Mouse (Mus musculus) stomach, postnatal 0 days (tissue): ENCODE measurements around the gene Rnf208. TPM values are rescaled to one million over a fixed set of nuclear protein-coding genes. Genes with fewer than 3 reads are reported as not detected.
A peak's percentile ranks its signal among the peaks of the same experiment; 100 is the strongest.

Experiments
- ATAC-seq: fragments of 200-750 bp; cut with Nextera tagmentation; 2 replicates; pipeline ENCODE4 v1.8.0; 2017; ENCODE audit not compliant: low FRiP score, low TSS enrichment
- DNase-seq: peaks from one replicate; pipeline ENCODE4 v3.0.0-alpha.2; 2016; ENCODE audit warnings: low spot score
- H3K27ac ChIP-seq: fragments of 300-500 bp; sonication (generic); replicated peaks from 2 replicates; pipeline ENCODE4 v1.5.1; 2014; ENCODE audit warnings: mild to moderate bottlenecking, control low read depth
- H3K27me3 ChIP-seq: fragments of 300-500 bp; sonication (generic); 2 replicates; pipeline ENCODE4 v1.6.1; 2014; ENCODE audit warnings: low read length; ENCODE audit not compliant: control insufficient read depth, insufficient read depth
- H3K36me3 ChIP-seq: fragments of 300-500 bp; sonication (generic); 2 replicates; pipeline ENCODE4 v1.6.1; 2014; ENCODE audit warnings: low read length, mixed read lengths; ENCODE audit not compliant: control insufficient read depth, insufficient read depth
- H3K4me1 ChIP-seq: fragments of 300-500 bp; sonication (generic); replicated peaks from 2 replicates; pipeline ENCODE4 v1.6.1; 2014; ENCODE audit warnings: antibody characterized with exemption; ENCODE audit not compliant: control insufficient read depth, insufficient read depth
- H3K4me2 ChIP-seq: fragments of 300-500 bp; sonication (generic); replicated peaks from 2 replicates; pipeline ENCODE4 v1.6.1; 2014; ENCODE audit warnings: low read depth, mild to moderate bottlenecking, control low read depth, moderate library complexity
- H3K4me3 ChIP-seq: fragments of 300-500 bp; sonication (generic); 2 replicates; pipeline ENCODE4 v1.5.1; 2014; ENCODE audit warnings: low read depth, low read length, control low read depth
- H3K9ac ChIP-seq: fragments of 300-500 bp; sonication (generic); 2 replicates; pipeline ENCODE4 v1.6.1; 2014; ENCODE audit warnings: mild to moderate bottlenecking, low read length, control low read depth, mixed read lengths
- H3K9me3 ChIP-seq: fragments of 300-500 bp; sonication (generic); 2 replicates; pipeline ENCODE4 v1.6.1; 2016; ENCODE audit warnings: low read length; ENCODE audit not compliant: control insufficient read depth
- CTCF ChIP-seq: IDR thresholded peaks from 2 replicates; pipeline ENCODE4 v1.5.1; 2016; ENCODE audit warnings: antibody characterized with exemption, low read depth, mild to moderate bottlenecking, moderate library complexity
- EP300 ChIP-seq: optimal IDR thresholded peaks from 2 replicates; pipeline ENCODE3; 2016; ENCODE audit warnings: antibody characterized with exemption
- WGBS: fragments of 180-500 bp; shearing (Covaris S2); extraction: QIAGEN DNeasy Blood & Tissue Kit; methylation state at CpG from one replicate; pipeline ENCODE4 v1.1.7; 2014; 5-methylcytosine and 5-hydroxymethylcytosine counted together
- polyA plus RNA-seq: library from polyadenylated mRNA; unstranded; fragments of >200 nt; fragmentation: Nextera tagmentation; extraction: Ambion mirVana; gene quantifications from 2 replicates; pipeline ENCODE4 v1.2.1, GENCODE M21; 2015

Rnf208 gene
- polyA plus RNA-seq, 1 experiment from 2014 or later = 26.8 TPM

GRCm38 (mm10) chr2:25210686-25211085, 31.4 kb upstream of the Rnf208 start:
- Histone ChIP-seq H3K4me2 (peak overlapping the region; percentile 95), H3K4me1 (0 out of 2 replicates have a peak, but pooled peaks cover 2% of the 10 kb centered on the region), H3K9ac (peak overlapping the region; percentile 96), H3K4me3 (peak overlapping the region; percentile 83), H3K27me3 (no peaks in the 10 kb centered on the region), H3K36me3 (peaks cover 7% of the 10 kb centered on the region), H3K27ac (peak overlapping the region; percentile 92), H3K9me3 (no peaks in the 10 kb centered on the region)
- peak; percentile 21 for DNase-seq
- TF ChIP-seq CTCF (no peak), EP300 (no peak)
- ATAC-seq = no peak
- WGBS = under 1% methylated on average over 24 of the region's 24 CpGs

GRCm38 (mm10) chr2:25211121-25211670, 30.9 kb upstream of the Rnf208 start, which contains the start of gene Nelfb:
TSS of gene Nelfb (minus strand) at chr2:25211489.
- Histone ChIP-seq H3K36me3 (peaks cover 5% of the 10 kb centered on the region), H3K4me3 (peak within 1 kb of the TSS; percentile 83), H3K27ac (peak within 1 kb of the TSS; percentile 92), H3K27me3 (no peaks in the 10 kb centered on the region), H3K9me3 (no peaks in the 10 kb centered on the region), H3K4me2 (peak within 1 kb of the TSS; percentile 95), H3K4me1 (0 out of 2 replicates have a peak, but pooled peaks cover 2% of the 10 kb centered on the region), H3K9ac (peak within 1 kb of the TSS; percentile 96)
- peak; percentile 91 for ATAC-seq
- under 1% methylated on average over 44 of the region's 44 CpGs for WGBS
- peak; percentile 92 for DNase-seq
- TF ChIP-seq CTCF (peak; percentile 27; the same call in 1 of the 2 replicates), EP300 (no peak)

- Histone ChIP-seq H3K9ac (no peak overlapping the region), H3K4me3 (no peak overlapping the region), H3K36me3 (no peaks in the 10 kb centered on the region), H3K27ac (no peak overlapping the region), H3K4me2 (no peak overlapping the region), H3K27me3 (no peaks in the 10 kb centered on the region), H3K4me1 (0 out of 2 replicates have a peak, but pooled peaks cover 2% of the 10 kb centered on the region), H3K9me3 (no peaks in the 10 kb centered on the region)
- TF ChIP-seq EP300 (no peak), CTCF (no peak)
- DNase-seq (no peak), ATAC-seq (no peak)
- WGBS = 62% methylated on average over 23 of the region's 23 CpGs
These were observed 28.7 kb upstream of the Rnf208 start for GRCm38 (mm10) chr2:25213266-25213865.

GRCm38 (mm10) chr2:25214444-25214843, 27.6 kb upstream of the Rnf208 start, which contains the start of gene Stpg3:
TSS of gene Stpg3 (minus strand) at chr2:25214637.
- no peak for ATAC-seq

GRCm38 (mm10) chr2:25217666-25218065, 24.4 kb upstream of the Rnf208 start:
- Histone ChIP-seq H3K27ac (no peak overlapping the region), H3K4me2 (no peak overlapping the region), H3K9ac (no peak overlapping the region), H3K27me3 (no peaks in the 10 kb centered on the region), H3K36me3 (no peaks in the 10 kb centered on the region), H3K4me3 (no peak overlapping the region), H3K9me3 (no peaks in the 10 kb centered on the region), H3K4me1 (no peaks in the 10 kb centered on the region)
- ATAC-seq (no peak), DNase-seq (no peak)
- TF ChIP-seq EP300 = no peak
- no peak for TF ChIP-seq CTCF
- 53% methylated on average over 2 of the region's 2 CpGs for WGBS

More at GRCm38 (mm10) chr2:25214444-25214843, 27.6 kb upstream of the Rnf208 start, which contains the start of gene Stpg3:
- no peak within 1 kb of the TSS for H3K4me2 ChIP-seq
- no peak within 1 kb of the TSS for H3K9ac ChIP-seq
- H3K4me1 ChIP-seq = 0 out of 2 replicates have a peak, but pooled peaks cover 2% of the 10 kb centered on the region
- H3K9me3 ChIP-seq = no peaks in the 10 kb centered on the region
- no peaks in the 10 kb centered on the region for H3K36me3 ChIP-seq
- no peak within 1 kb of the TSS for H3K4me3 ChIP-seq
- TF ChIP-seq EP300 (no peak), CTCF (no peak)
- no peaks in the 10 kb centered on the region for H3K27me3 ChIP-seq
- no peak for DNase-seq
- no peak within 1 kb of the TSS for H3K27ac ChIP-seq
- WGBS = 70% methylated on average over 3 of the region's 3 CpGs

GRCm38 (mm10) chr2:25218445-25218844, 23.6 kb upstream of the Rnf208 start, which contains the start of gene Fam166a:
TSS of gene Fam166a (plus strand) at chr2:25218745.
- Histone ChIP-seq H3K9ac (no peak within 1 kb of the TSS), H3K4me3 (no peak within 1 kb of the TSS), H3K27me3 (no peaks in the 10 kb centered on the region), H3K4me2 (no peak within 1 kb of the TSS), H3K9me3 (no peaks in the 10 kb centered on the region), H3K36me3 (no peaks in the 10 kb centered on the region), H3K27ac (no peak within 1 kb of the TSS), H3K4me1 (no peaks in the 10 kb centered on the region)
- no peak for TF ChIP-seq EP300
- TF ChIP-seq CTCF = no peak
- ATAC-seq (no peak), DNase-seq (no peak)
